Mouse (Mus musculus) lung, embryonic 16.5 days (tissue): ENCODE measurements around the gene Cfb. TPM values are rescaled to one million over a fixed set of nuclear protein-coding genes. Genes with fewer than 3 reads are reported as not detected.
"Not testable (repeated sequence)": the region's sequence is repeated elsewhere in the genome, so short reads cannot be mapped to it uniquely, and the experiment has no call there.

Experiments
- ATAC-seq: fragments of 200-750 bp; cut with Nextera tagmentation; 2 replicates; pipeline ENCODE4 v1.8.0; 2017; ENCODE audit warnings: low read depth, mild to moderate bottlenecking, moderate library complexity
- H3K27ac ChIP-seq: fragments of 300-500 bp; sonication (generic); 2 replicates; pipeline ENCODE4 v1.5.1; 2014; ENCODE audit warnings: mild to moderate bottlenecking, control low read depth, low read length
- H3K27me3 ChIP-seq: fragments of 300-500 bp; sonication (generic); 2 replicates; pipeline ENCODE4 v1.6.1; 2014; ENCODE audit warnings: low read depth, low read length, mixed read lengths; ENCODE audit not compliant: control insufficient read depth, insufficient read depth
- H3K36me3 ChIP-seq: fragments of 300-500 bp; sonication (generic); 2 replicates; pipeline ENCODE4 v1.6.1; 2014; ENCODE audit warnings: low read length; ENCODE audit not compliant: control insufficient read depth, insufficient read depth
- H3K4me1 ChIP-seq: fragments of 300-500 bp; sonication (generic); replicated peaks from 2 replicates; pipeline ENCODE4 v1.6.1; 2014; ENCODE audit warnings: low read length, mixed read lengths; ENCODE audit not compliant: control insufficient read depth, insufficient read depth
- H3K4me2 ChIP-seq: fragments of 300-500 bp; sonication (generic); 2 replicates; pipeline ENCODE4 v1.6.1; 2014; ENCODE audit warnings: low read depth, low read length, control low read depth
- H3K4me3 ChIP-seq: fragments of 300-500 bp; sonication (generic); 2 replicates; pipeline ENCODE4 v1.5.1; 2014; ENCODE audit warnings: mild to moderate bottlenecking, low read length, control low read depth
- H3K9ac ChIP-seq: fragments of 300-500 bp; sonication (generic); 2 replicates; pipeline ENCODE4 v1.6.1; 2014; ENCODE audit warnings: low read length, control low read depth
- H3K9me3 ChIP-seq: fragments of 300-500 bp; sonication (generic); 2 replicates; pipeline ENCODE4 v1.6.1; 2016; ENCODE audit warnings: low read length; ENCODE audit not compliant: control insufficient read depth
- WGBS: fragments of 180-500 bp; shearing (Covaris S2); extraction: QIAGEN DNeasy Blood & Tissue Kit; methylation state at CpG from one replicate; pipeline ENCODE4 v1.1.7; 2014; 5-methylcytosine and 5-hydroxymethylcytosine counted together
- polyA plus RNA-seq: library from polyadenylated mRNA; unstranded; fragments of >200 nt; fragmentation: Nextera tagmentation; extraction: Ambion mirVana; gene quantifications from 2 replicates; pipeline ENCODE4 v1.2.1, GENCODE M21; 2015

Cfb gene
- polyA plus RNA-seq = 1.8 and 7.3 TPM in 2 replicates

DNA sequence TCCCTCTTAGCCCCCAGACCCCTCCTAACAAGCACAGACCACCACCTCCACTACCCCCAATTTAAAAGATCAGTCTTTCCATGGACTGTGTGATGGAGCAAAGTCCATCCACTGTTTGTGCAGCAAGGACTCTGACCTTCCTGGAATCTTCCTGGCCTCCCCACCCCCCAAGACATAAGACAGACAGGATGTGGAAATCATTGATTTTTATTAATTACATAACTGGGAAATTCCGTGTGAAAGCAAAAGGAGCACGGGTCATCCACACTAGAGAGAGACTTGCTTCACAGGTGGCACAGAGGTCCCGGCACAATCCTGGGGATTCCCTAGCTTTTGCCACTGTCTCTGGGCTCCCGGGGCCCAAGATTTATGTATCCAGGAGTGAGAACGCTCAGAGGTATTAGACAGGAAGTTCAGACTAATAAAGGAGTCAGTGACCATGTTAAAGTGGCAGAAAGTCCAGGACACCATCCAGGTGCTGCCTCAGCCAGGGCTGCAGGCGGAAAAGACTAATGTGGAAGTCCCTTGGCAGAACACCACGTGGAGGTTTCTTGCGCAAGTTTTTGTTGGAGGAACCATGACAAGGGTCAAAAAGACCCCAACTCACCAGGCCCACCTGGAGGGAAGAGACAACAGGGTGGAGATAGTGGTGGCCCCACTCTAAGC lies at the start of gene Cfb:
TSS of gene Cfb (minus strand) at position 103 of the 666 bp plus-strand sequence.
- H3K27ac ChIP-seq = no peak within 1 kb of the TSS
- H3K9me3 ChIP-seq = no peaks in the 10 kb centered on the region
- H3K9ac ChIP-seq = no peak within 1 kb of the TSS
- H3K4me1 ChIP-seq = no peaks in the 10 kb centered on the region
- no peaks in the 10 kb centered on the region for H3K27me3 ChIP-seq
- no peaks in the 10 kb centered on the region for H3K36me3 ChIP-seq
- WGBS = 53% methylated on average over 8 of the region's 8 CpGs
- no peak within 1 kb of the TSS for H3K4me3 ChIP-seq
- ATAC-seq = no peak
- H3K4me2 ChIP-seq = no peak within 1 kb of the TSS

DNA sequence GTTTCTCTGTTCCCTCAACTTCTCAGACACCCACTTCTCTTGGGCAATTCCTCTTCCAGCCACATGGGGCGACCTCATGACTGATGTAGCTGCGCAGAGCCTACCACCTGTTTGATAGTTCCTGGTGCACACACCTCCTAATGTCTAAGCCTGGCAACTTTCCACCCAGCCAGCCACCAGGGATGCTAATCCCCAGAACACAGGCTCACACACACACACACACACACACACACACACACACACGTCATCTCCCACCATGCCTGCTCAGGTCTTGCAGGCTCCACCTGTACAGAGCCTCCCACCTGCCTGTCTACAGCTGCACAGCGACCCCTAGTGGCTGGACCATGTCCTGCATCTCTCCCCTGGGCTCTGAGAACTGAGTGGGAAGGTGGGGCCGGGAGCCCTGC lies 49.6 kb upstream of the Cfb start:
- Histone ChIP-seq H3K36me3 (peaks cover 63% of the 10 kb centered on the region), H3K4me1 (peaks cover 8% of the 10 kb centered on the region), H3K27ac (no peak overlapping the region), H3K27me3 (no peaks in the 10 kb centered on the region), H3K9ac (no peak overlapping the region), H3K4me2 (no peak overlapping the region), H3K9me3 (no peaks in the 10 kb centered on the region), H3K4me3 (no peak overlapping the region)
- 44% methylated on average over 5 of the region's 5 CpGs for WGBS
- ATAC-seq = peak; percentile 53

DNA sequence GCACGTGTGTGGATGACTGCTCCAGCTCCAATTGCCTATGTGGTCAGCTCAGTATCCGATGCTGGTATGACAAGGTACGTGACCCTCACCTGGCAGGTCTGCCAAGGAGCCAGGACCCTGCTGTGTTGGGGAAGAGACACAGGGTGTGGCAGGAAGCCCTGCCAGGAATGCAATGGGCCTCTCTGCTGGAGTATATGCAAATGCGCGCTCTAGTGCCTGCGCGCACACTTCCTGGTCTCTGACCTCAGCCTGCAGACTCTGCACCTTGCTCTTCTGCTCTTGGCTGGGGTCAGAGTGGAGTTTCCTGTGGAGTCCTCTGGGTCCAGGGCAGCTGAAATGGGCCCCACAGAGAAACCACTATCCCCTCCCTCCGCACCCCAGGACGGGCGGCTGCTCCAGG lies 48.7 kb upstream of the Cfb start:
- Histone ChIP-seq H3K4me1 (peaks cover 8% of the 10 kb centered on the region), H3K4me3 (no peak overlapping the region), H3K27me3 (no peaks in the 10 kb centered on the region), H3K4me2 (no peak overlapping the region), H3K27ac (no peak overlapping the region), H3K9me3 (no peaks in the 10 kb centered on the region), H3K9ac (no peak overlapping the region), H3K36me3 (peaks cover 72% of the 10 kb centered on the region)
- WGBS = 85% methylated on average over 10 of the region's 10 CpGs
- no peak for ATAC-seq

DNA sequence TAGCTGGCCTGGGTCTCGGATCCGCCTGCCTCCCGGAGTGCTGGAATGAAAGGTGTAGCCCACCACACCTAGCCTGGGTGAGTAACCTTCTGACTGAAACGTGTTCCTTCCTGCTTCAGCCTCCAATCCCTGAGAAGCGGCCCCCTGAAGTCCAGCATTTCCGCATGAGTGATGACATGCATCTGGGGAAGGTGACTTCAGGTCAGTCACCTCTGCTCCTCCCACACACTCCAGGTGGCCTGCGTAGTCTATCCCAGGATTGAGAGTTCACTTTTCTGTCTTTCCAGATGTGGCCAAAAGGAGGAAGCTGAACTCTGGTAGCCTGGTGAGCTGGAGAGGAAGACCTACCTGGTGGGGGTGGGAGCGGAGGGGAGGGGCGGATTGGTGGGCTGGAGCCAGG lies 40.6 kb upstream of the Cfb start:
- peaks cover 42% of the 10 kb centered on the region for H3K36me3 ChIP-seq

DNA sequence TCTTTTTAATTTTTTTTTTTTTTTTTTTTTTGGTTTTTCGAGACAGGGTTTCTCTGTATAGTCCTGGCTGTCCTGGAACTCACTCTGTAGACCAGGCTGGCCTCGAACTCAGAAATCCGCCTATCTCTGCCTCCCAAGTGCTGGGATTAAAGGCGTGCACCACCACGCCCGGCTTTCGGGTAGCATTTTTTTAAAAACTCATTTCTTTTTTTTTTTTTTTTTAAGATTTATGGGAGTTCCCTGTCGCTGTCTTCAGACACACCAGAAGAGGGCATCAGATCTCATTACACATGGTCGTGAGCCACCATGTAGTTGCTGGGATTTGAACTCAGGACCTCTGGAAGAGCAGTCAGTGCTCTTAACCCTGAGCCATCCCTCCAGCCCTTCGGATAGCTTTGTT lies 39.6 kb upstream of the Cfb start:
- H3K4me2 ChIP-seq, H3K27me3 ChIP-seq, H3K27ac ChIP-seq, H3K9ac ChIP-seq, H3K9me3 ChIP-seq, H3K4me3 ChIP-seq, ATAC-seq: not testable (repeated sequence)
- WGBS = 85% methylated on average over 9 of the region's 10 CpGs
- H3K4me1 ChIP-seq = peaks cover 11% of the 10 kb centered on the region
- peaks cover 33% of the 10 kb centered on the region for H3K36me3 ChIP-seq

More for the DNA sequence above, 40.6 kb upstream of the Cfb start:
- Histone ChIP-seq H3K27me3 (no peaks in the 10 kb centered on the region), H3K9ac (no peak overlapping the region), H3K4me3 (no peak overlapping the region), H3K4me1 (peaks cover 4% of the 10 kb centered on the region; the same call in 1 of the 2 replicates), H3K4me2 (no peak overlapping the region), H3K9me3 (no peaks in the 10 kb centered on the region), H3K27ac (no peak overlapping the region)
- WGBS = 83% methylated on average over 9 of the region's 9 CpGs
- ATAC-seq = no peak

DNA sequence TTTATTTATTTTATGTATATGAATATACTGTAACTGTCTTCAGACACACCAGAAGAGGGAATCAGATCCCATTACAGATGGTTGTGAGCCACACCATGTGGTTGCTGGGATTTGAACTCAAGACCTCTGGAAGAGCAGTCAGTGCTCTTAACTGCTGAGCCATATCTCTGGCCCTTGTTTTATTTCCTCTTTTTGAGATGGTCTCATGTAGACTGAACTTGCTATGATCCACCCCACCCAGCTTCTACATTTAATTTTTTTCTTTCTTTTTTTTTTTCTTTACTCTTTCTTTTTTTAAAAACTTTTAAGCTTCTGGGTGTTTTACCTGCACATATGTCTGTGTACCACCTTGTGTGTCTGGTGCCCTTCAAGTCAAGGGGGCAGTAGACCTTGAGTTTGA lies 38.5 kb upstream of the Cfb start:
- not testable (repeated sequence) for H3K4me3 ChIP-seq, H3K4me2 ChIP-seq, H3K27me3 ChIP-seq, H3K27ac ChIP-seq, ATAC-seq, H3K9ac ChIP-seq, H3K9me3 ChIP-seq
- Histone ChIP-seq H3K4me1 (peaks cover 20% of the 10 kb centered on the region), H3K36me3 (peaks cover 28% of the 10 kb centered on the region)

DNA sequence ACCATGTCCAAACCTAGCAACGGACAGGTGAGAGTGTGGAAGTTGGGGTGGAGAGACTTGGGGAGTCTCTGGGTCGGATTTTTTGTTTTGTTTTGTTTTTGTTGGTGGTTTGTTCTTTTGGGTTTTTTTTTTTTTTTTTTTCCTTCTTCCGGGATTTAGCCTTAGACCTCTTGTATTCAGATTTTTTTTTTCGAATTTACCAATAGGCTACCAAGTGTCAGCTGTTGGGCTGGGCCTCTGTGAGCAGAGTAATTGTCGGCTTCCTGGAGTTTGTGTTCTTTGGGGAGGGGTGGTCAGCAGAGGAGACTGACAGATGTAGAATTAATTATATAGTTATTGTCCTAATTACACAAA lies 37.5 kb upstream of the Cfb start:
- ATAC-seq = no peak
- Histone ChIP-seq H3K4me3 (peak overlapping the region; percentile 90), H3K9me3 (no peaks in the 10 kb centered on the region), H3K4me1 (peaks cover 27% of the 10 kb centered on the region), H3K36me3 (peaks cover 22% of the 10 kb centered on the region), H3K27ac (peak overlapping the region; percentile 99), H3K27me3 (no peaks in the 10 kb centered on the region), H3K4me2 (peak overlapping the region; percentile 72), H3K9ac (peak overlapping the region; percentile 97)
- WGBS = 1% methylated on average over 5 of the region's 5 CpGs

DNA sequence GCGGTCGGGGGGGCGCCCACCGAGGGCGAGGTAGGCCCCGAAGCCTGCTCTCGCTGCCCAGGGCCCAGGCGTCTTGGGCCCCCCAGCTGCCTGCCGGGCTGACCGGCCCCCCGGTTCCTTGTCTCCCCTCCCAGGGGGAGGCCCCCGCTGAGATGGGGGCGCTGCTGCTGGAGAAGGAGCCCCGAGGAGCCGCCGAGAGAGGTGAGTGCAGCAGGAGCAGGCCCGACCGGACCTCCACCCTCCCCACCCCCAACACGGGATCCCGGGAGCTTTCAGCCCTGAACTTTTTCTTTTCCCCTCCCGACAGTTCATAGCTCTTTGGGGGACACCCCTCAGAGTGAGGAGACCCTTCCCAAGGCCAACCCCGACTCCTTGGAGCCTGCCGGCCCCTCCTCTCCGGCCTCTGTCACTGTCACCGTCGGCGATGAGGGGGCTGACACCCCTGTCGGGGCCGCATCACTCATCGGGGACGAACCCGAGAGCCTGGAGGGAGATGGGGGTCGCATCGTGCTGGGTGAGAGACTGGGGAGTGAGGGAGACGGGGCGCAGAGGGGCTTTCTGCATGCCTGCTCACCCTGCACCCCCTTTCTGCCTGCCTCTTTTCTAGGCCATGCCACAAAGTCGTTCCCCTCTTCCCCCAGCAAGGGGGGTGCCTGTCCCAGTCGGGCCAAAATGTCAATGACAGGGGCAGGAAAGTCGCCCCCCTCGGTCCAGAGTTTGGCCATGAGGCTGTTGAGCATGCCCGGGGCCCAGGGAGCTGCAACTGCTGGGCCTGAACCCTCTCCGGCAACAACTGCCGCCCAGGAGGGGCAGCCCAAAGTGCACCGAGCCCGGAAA lies 37.0 kb upstream of the Cfb start:
- peak overlapping the region; percentile 99 for H3K27ac ChIP-seq
- no peaks in the 10 kb centered on the region for H3K9me3 ChIP-seq
- under 1% methylated on average over 29 of the region's 45 CpGs for WGBS
- H3K9ac ChIP-seq = peak overlapping the region; percentile 97
- ATAC-seq = no peak
- H3K4me2 ChIP-seq = peak overlapping the region; percentile 72
- peaks cover 27% of the 10 kb centered on the region for H3K4me1 ChIP-seq
- H3K4me3 ChIP-seq = peak overlapping the region; percentile 90
- no peaks in the 10 kb centered on the region for H3K27me3 ChIP-seq
- H3K36me3 ChIP-seq = peaks cover 22% of the 10 kb centered on the region

DNA sequence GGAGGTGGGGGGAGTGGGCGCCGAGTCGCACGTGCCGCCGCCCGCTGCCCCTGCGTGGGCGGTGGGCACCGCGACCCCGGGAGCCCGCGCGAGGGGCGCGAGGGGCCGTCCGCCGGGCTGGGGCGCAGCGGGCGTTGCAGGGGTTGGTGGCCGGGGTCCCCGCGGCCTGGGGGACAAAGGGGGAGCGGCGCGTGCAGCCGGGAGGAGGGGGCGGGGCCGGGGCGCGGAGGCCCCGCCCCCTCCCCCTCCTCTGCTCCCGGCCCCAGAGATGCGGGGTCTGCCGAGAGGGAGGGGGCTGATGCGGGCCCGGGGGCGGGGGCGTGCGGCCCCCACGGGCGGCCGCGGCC lies 36.4 kb upstream of the Cfb start:
- H3K9me3 ChIP-seq = no peaks in the 10 kb centered on the region
- peaks cover 27% of the 10 kb centered on the region for H3K4me1 ChIP-seq
- peak overlapping the region; percentile 72 for H3K4me2 ChIP-seq
- H3K36me3 ChIP-seq = peaks cover 20% of the 10 kb centered on the region
- H3K27ac ChIP-seq = peak overlapping the region; percentile 99
- ATAC-seq = peak; percentile 15; the same call in 1 of the 2 replicates
- WGBS = 0% methylated on average over 1 of the region's 47 CpGs
- peak overlapping the region; percentile 90 for H3K4me3 ChIP-seq
- peak overlapping the region; percentile 97 for H3K9ac ChIP-seq
- H3K27me3 ChIP-seq = no peaks in the 10 kb centered on the region
